Mouse (Mus musculus) heart, postnatal 0 days (tissue): Measurements from ENCODE around the gene Myb. TPM values are rescaled to one million over a fixed set of nuclear protein-coding genes. Genes with fewer than 3 reads are reported as not detected.

Source experiments
- ATAC-seq: fragments of 200-750 bp; cut with Nextera tagmentation; 2 replicates; pipeline ENCODE4 v1.8.0; 2017; ENCODE audit warnings: low read depth, moderate number of reproducible peaks, moderate library complexity; ENCODE audit not compliant: insufficient read depth
- DNase-seq: peaks from one replicate; pipeline ENCODE4 v3.0.0-alpha.2; 2016; ENCODE audit warnings: low spot score
- H3K27ac ChIP-seq: fragments of 300-500 bp; sonication (generic); 2 replicates; pipeline ENCODE4 v1.5.1; 2014; ENCODE audit warnings: low read depth, mild to moderate bottlenecking
- H3K27me3 ChIP-seq: fragments of 300-500 bp; sonication (generic); 2 replicates; pipeline ENCODE4 v1.6.1; 2014; ENCODE audit warnings: low read length, mixed read lengths; ENCODE audit not compliant: control insufficient read depth, insufficient read depth
- H3K36me3 ChIP-seq: fragments of 300-500 bp; sonication (generic); replicated peaks from 2 replicates; pipeline ENCODE4 v1.6.1; 2014; ENCODE audit warnings: low read length, mixed read lengths; ENCODE audit not compliant: control insufficient read depth, insufficient read depth
- H3K4me1 ChIP-seq: fragments of 300-500 bp; sonication (generic); 2 replicates; pipeline ENCODE4 v1.6.1; 2014; ENCODE audit warnings: antibody characterized with exemption; ENCODE audit not compliant: control insufficient read depth, insufficient read depth
- H3K4me2 ChIP-seq: fragments of 300-500 bp; sonication (generic); 2 replicates; pipeline ENCODE4 v1.6.1; 2014; ENCODE audit warnings: low read depth, mild to moderate bottlenecking, low read length, moderate library complexity
- H3K4me3 ChIP-seq: fragments of 300-500 bp; sonication (generic); 2 replicates; pipeline ENCODE4 v1.5.1; 2014; ENCODE audit warnings: low read depth, low read length
- H3K9ac ChIP-seq: fragments of 300-500 bp; sonication (generic); replicated peaks from 2 replicates; pipeline ENCODE4 v1.6.1; 2014; ENCODE audit warnings: low read depth, low read length, mixed read lengths
- H3K9me3 ChIP-seq: fragments of 300-500 bp; sonication (generic); replicated peaks from 2 replicates; pipeline ENCODE4 v1.6.1; 2016; ENCODE audit warnings: low read length; ENCODE audit not compliant: control insufficient read depth
- CTCF ChIP-seq: IDR thresholded peaks from 2 replicates; pipeline ENCODE4 v1.5.1; 2016; ENCODE audit warnings: antibody characterized with exemption, control low read depth, low read depth
- EP300 ChIP-seq: IDR thresholded peaks from 2 replicates; pipeline ENCODE4 v1.6.1; 2016; ENCODE audit warnings: antibody characterized with exemption, low read depth
- WGBS: fragments of 180-500 bp; shearing (Covaris S2); extraction: QIAGEN DNeasy Blood & Tissue Kit; methylation state at CpG from one replicate; pipeline ENCODE4 v1.1.7; 2014; 5-methylcytosine and 5-hydroxymethylcytosine counted together
- polyA plus RNA-seq: library from polyadenylated mRNA; unstranded; fragments of >200 nt; fragmentation: Nextera tagmentation; extraction: Ambion mirVana; gene quantifications from 2 replicates; pipeline ENCODE4 v1.2.1, GENCODE M21; 2015
- total RNA-seq: library from RNA; depleted of rRNA; stranded (reverse); fragments of >200 nt; gene quantifications from 2 replicates; pipeline ENCODE4 v1.2.3, GENCODE M21; 2014; ENCODE audit warnings: low replicate concordance; rRNA removed

Gene Myb
- total and polyA plus RNA-seq, 2 experiments from 2014 or later: 0.15 to 0.20 TPM

DNA sequence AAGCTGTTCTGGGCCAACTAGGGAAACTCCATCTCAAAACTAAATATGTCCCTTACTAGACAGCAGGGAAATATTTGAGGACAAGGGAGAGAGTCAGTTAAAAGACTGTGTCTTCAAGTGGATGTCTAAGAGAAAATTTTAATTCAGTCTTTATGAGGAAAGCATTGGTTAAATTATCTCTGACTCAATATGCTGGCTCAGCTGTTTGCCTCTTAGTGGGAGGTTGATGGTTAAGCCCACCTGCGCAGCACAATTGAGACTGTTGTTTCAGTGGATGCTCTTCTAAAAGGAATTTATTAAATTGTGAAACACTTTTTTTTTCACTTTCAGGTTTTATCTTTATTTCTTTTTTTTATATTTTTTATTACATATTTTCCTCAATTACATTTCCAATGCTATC is 84.6 kb downstream of the Myb start:
- no peaks in the 10 kb centered on the region for H3K27me3 ChIP-seq
- WGBS: 89% methylated on average over 1 of the region's 1 CpGs
- no peak overlapping the region for H3K4me3 ChIP-seq
- ATAC-seq (no peak), DNase-seq (no peak)
- no peaks in the 10 kb centered on the region for H3K9me3 ChIP-seq
- TF ChIP-seq CTCF: no peak
- TF ChIP-seq EP300: no peak
- no peaks in the 10 kb centered on the region for H3K4me1 ChIP-seq
- H3K4me2 ChIP-seq: no peak overlapping the region
- H3K36me3 ChIP-seq: no peaks in the 10 kb centered on the region
- H3K9ac ChIP-seq: no peak overlapping the region
- no peak overlapping the region for H3K27ac ChIP-seq

Other genes starting within 250 kb of the Myb start
- gene Ahi1, start 208.4 kb downstream of the Myb start, total RNA-seq: 5.0 and 5.7 TPM in 2 replicates
- gene Ahi1, start 208.4 kb downstream of the Myb start, polyA plus RNA-seq: 1.6 and 1.9 TPM in 2 replicates
- 45.2 and 46.5 TPM in 2 replicates for gene Hbs1l, start 135.0 kb upstream of the Myb start, total RNA-seq
- gene Hbs1l, start 135.0 kb upstream of the Myb start, polyA plus RNA-seq: 48.8 and 51.0 TPM in 2 replicates
- gene Aldh8a1, start 216.3 kb upstream of the Myb start, total RNA-seq: not detected in 2 replicates
- not detected in 2 replicates for gene Aldh8a1, start 216.3 kb upstream of the Myb start, polyA plus RNA-seq